Mouse (Mus musculus): ENCODE data around the gene Nlrp10.

Nlrp10 gene

GRCm38 (mm10) chr7:108929726-108930393 is at the start of gene Nlrp10:
Gene Nlrp10, minus strand, starts transcription at chr7:108930178.
- no peak for DNase-seq (ENCODE audit: low spot score)

DNA sequence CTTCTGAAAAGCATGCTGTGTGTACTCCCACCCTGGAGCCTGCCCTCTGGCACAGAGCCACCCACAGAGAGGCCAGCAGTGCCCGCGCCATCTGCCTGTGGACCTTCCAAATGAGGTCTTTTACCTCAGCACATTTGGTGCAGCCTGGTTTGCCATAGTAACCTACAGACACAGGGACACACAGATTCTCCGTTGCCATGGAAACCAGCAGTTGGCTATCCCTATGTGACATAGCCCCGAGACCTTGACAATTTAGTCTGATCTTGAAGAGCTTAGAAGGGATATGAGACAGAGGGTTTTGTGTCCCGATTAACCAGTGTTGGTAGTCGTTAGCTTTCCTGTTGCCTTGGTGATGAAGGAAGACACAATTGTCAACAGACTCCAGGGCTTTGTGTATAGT is 42.3 kb upstream of the Nlrp10 start:
- DNase-seq (ENCODE audit: low spot score): no peak

DNA sequence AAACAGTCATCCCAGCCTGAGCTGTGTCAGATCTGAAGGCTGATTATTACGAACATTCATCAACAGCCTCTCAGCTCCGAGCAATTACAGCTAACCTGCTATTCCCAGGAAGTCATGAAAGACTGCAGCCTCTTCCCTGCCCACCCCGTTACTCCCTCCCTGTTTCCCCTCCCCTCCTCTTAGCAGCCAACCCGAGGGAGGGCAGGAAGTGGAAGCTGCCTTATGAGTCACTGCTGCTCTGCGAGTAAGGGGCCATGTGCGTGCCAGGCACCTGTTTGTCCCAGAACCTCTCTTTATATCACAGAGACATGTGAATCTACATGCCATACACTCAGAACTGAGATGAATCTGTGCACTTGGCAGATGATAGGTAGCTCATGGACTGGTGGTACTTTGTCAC is 38.2 kb upstream of the Nlrp10 start:
- DNase-seq (ENCODE audit: low spot score): no peak

GRCm38 (mm10) chr7:108966742-108967362 is 36.9 kb upstream of the Nlrp10 start:
- DNase-seq (ENCODE audit: low spot score): peak; percentile 66

DNA sequence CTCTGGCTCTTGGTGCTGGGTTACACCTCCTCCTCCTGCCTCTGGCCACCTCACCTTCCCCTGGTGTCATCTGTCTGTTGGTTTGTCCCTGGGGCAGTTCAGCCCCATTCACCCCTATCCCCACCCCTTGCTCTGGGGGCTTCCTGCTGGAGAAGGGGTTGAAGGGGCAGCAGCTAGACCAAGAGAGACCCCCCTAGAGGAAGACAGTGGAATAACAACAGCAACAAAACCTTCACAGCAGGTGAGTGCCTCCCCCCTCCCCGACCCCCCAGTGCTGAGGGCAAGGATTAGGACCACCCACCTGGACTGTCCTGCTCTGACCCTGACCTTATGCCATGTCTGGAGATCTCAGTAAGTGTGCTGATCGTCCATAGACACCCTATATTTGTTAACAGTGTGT is 36.0 kb upstream of the Nlrp10 start:
- DNase-seq (ENCODE audit: low spot score): no peak

- DNase-seq (ENCODE audit: low spot score): no peak
Measured at GRCm38 (mm10) chr7:108957734-108958133, 27.8 kb upstream of the Nlrp10 start.

DNA sequence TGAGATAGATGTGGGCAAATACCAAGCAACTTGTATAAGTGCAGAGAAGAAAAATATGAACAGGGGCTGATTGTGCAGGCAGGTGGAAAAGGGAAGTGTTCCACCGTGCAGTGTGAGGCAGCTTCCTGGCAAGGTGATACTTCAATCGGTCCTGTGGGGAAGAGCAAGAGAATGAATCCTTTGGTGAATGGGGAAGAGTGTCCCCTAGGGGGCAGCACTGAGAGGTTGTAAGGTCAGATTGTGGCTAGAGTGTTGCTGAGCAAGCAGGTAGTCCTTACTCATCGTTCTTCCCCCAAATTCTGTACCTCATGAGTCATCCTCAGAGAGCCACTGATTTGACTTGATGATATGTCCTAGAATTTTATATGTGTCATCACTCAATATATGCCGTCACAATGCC is 24.2 kb upstream of the Nlrp10 start:
- no peak for DNase-seq (ENCODE audit: low spot score)

DNA sequence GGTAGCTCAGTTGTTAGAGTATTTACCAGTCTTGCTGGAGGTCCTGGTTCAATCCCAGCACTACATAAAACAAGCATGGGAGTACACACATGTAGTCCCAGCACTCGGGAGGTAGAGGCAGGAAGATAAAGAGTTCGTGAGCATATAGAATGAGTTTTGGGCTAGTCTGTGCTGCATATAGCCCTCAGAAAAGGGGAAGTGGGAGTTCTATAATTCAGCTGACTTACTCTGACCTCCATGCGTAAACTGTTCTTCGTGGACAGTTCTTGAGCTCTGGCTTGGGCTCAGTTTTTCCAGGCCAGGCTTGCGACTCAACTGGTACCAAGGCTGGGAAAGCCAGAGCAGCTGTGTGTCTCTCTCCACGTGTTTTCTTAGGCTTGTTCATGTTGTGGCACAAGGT is 22.8 kb upstream of the Nlrp10 start:
- no peak for DNase-seq (ENCODE audit: low spot score)

DNA sequence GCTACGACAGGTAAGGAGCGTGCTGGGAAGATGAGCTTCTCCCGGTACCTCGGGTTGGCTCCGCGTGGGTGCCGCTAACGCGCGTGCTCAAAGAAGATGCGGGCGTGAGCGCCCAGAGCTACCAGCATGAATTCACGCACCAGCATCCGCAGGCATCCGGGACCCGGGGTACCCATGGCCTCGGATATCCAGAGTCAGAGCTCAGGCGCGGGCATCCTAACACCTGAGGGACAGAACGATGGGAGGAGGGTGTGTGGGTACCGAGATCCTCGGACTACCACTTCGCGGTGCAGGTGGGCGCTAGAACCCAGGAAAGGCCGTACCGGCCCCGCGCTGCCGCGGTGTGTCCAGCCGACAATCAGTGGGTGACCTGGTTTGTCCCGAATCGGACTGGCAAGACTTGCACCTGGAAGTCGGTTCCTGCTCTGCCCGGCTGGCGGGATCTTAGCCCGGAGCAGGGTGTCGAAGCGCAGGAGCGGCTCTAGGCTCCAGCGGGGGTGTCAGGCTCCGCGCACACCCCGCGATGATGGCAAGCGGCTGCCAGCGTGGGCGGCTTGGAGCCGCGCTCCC is 20.9 kb upstream of the Nlrp10 start:
- DNase-seq (ENCODE audit: low spot score): peak; percentile 68

- peak; percentile 84 for DNase-seq (ENCODE audit: low spot score)
Measured at GRCm38 (mm10) chr7:108950312-108950761, 20.4 kb upstream of the Nlrp10 start, which contains the start of gene Tub. Gene Tub, plus strand, starts transcription at chr7:108950338.

DNA sequence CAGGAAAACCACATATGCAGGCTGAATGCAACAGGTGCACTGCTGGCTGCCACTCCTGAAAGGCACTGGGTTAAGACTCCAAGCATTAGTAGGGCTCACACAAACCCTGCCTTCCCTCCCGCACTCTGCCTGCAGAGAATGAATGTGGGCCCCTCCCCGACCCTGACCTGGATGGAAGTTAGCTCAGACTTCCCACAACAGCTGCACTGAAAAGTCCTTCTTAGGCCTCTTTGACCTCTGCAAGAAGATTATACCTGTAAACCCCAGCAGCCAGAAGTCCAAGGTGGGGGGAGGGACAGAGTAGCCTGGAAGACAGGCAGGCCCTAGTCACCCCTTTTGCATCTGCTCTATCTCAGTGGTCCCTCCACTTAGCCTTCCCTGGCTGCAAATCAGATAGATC is 19.3 kb upstream of the Nlrp10 start:
- no peak for DNase-seq (ENCODE audit: low spot score)

GRCm38 (mm10) chr7:108948611-108949010 is 18.6 kb upstream of the Nlrp10 start:
- no peak for DNase-seq (ENCODE audit: low spot score)

DNA sequence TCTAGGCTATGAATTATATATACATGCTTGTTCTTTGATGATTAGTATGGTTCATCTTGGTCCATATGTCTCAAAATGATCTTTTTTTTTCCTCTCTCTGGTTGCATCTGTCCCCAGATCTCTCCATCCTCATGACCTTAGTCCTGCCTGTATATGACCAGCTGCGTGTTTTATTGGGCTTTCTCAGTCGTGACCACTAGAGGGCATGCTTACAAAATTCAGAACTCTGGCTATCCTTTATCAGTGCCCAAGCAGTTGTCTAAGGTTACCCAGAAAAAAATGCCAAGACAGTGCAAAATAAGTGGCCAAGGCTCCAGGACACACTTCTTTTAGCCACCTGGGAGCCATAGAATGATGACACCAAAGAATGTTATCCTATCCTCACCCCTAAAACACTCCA is 14.0 kb upstream of the Nlrp10 start:
- peak; percentile 67 for DNase-seq (ENCODE audit: low spot score)

GRCm38 (mm10) chr7:108941466-108941865 is 11.5 kb upstream of the Nlrp10 start:
- DNase-seq (ENCODE audit: low spot score): no peak

DNA sequence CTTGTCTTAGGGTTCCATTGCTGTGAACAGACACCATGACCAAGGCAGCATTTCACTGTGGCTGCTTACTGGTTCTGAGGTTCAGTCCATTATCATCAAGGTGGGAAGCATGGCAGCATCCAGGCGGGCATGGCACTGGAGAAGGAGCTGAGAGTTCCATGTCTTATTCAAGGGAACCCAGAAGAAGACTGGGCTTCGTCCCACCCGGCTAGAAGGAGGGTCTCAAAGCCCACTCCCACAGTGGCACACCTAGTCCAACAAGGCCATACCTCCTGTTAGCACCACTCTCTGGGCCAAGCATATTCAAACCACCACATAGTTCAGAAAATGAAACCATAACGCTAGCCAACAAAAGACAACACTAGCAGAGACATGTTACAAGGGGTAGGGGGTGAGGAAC is 6.6 kb upstream of the Nlrp10 start:
- DNase-seq (ENCODE audit: low spot score): no peak

GRCm38 (mm10) chr7:108935411-108935810 is 5.4 kb upstream of the Nlrp10 start:
- DNase-seq (ENCODE audit: low spot score): no peak

GRCm38 (mm10) chr7:108934836-108935235 is 4.9 kb upstream of the Nlrp10 start:
- DNase-seq (ENCODE audit: low spot score): no peak

DNA sequence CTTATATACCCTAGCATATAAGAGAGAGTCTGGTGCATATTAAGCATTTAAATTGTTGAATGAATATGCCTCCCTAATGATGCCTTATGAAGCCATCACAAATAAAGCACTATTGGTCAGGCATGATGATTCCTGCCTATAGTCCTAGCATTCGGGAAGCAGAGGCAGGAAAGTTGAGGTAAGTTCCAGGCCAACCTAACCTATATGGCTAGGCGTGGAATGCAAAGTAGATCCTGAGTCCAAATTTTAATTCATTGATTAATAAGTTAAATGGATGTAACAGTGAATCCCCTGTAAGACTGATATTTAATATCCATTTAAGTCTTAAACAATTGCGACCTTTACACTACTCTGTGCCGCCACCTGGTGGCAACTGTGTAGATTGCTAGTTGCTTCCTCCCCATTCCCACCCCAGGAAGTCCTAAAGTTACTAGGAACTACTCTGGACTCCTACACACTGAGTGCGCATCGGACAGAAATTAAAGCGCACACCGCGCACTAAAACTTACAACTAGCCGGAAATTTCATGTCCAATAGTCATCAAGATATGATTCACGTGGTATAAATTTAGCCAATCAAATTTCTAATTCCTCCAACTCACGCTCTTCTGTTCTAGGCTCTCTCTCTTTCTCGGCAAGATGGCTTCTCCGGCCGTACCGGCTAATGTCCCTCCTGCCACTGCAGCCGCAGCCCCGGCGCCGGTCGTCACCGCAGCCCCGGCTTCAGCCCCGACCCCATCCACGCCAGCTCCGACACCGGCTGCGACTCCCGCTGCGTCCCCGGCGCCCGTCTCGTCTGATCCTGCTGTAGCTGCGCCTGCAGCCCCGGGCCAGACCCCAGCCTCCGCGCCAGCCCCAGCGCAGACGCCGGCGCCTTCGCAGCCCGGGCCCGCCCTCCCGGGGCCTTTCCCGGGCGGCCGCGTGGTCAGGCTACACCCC is 4.1 kb upstream of the Nlrp10 start, which contains the start of gene Eif3f:
Gene Eif3f (plus strand): TSS at position 624 of the 938 bp plus-strand sequence.
- DNase-seq (ENCODE audit: low spot score): peak; percentile 97

- DNase-seq (ENCODE audit: low spot score): no peak
Measured at GRCm38 (mm10) chr7:108928280-108929188, 1.4 kb downstream of the Nlrp10 start.

DNA sequence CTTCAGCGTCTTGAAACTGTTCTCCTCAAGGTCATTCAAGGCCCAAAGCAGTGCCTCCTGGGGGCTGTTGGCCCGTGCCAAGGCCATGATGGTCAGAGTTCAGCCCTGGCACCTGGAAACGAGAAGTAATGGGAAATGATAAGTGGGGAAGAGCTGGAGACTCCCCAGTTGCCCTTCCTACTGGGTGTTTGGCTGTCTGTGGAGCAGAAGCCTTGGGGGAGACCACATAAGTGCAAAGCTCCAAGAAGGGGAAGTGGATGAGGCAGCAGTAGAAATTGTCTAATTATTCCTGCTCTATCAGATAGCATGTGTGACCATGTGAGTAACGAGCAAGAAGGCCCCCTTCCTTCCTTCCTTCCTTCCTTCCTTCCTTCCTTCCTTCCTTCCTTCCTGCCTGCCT is 2.9 kb downstream of the Nlrp10 start:
- DNase-seq (ENCODE audit: low spot score): no peak

DNA sequence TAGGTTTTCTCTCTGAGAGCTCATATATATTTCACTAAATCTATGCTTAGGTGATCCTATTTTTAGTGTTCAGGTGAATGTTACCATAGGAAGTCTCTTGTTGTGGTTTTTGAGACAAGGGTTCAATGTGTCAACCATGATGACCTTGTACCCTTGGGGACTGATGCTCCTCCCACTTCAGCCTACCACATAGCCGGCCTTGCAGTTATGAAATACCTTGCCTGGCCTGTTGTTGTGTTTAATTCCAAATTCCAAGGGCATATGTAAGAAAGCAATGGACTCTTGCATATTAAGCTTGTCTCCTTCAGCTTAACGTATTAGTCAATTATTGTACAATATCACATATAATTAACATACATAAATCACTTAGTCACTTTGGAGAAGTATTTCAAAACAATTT is 26.0 kb downstream of the Nlrp10 start:
- DNase-seq (ENCODE audit: low spot score): no peak
